Mouse (Mus musculus): ENCODE measurements around the gene Soga1. TPM values are rescaled to one million over a fixed set of nuclear protein-coding genes. Genes with fewer than 3 reads are reported as not detected.

Gene Soga1
- total and polyA plus RNA-seq, 2 experiments from 2014 or later = 1.1 to 21.0 TPM

- Histone ChIP-seq H3K27me3 (ENCODE audit: control insufficient read depth, insufficient read depth, low read length) (no peaks in the 10 kb centered on the region), H3K4me1 (ENCODE audit: control insufficient read depth, insufficient read depth) (no peaks in the 10 kb centered on the region), H3K36me3 (replicated peaks; ENCODE audit: control insufficient read depth, insufficient read depth, low read length) (peaks cover 56% of the 10 kb centered on the region), H3K4me2 (ENCODE audit: low read depth, low read length) (no peak overlapping the region), H3K27ac (ENCODE audit: low read depth) (no peak overlapping the region), H3K9ac (replicated peaks; ENCODE audit: low read depth, low read length) (no peak overlapping the region), H3K9me3 (replicated peaks; ENCODE audit: control insufficient read depth, low read length) (no peaks in the 10 kb centered on the region), H3K4me3 (ENCODE audit: low read depth, low read length) (no peak overlapping the region)
- no peak for TF ChIP-seq EP300 (IDR thresholded peaks at IDR 0.05; ENCODE audit: low read depth)
- TF ChIP-seq CTCF (IDR thresholded peaks at IDR 0.05; ENCODE audit: low read depth) = peak; percentile 72
- WGBS = 56% methylated on average over 6 of the region's 6 CpGs
- no peak for ATAC-seq (ENCODE audit: insufficient read depth, low read depth)
- no peak for DNase-seq (ENCODE audit: low spot score)
Measured at GRCm38 (mm10) chr2:156996576-156996975, 82.5 kb downstream of the Soga1 start.

- peak within 1 kb of the TSS; percentile 75 for H3K9ac ChIP-seq (replicated peaks; ENCODE audit: low read depth, low read length)
- peak within 1 kb of the TSS; percentile 91 for H3K4me2 ChIP-seq (ENCODE audit: low read depth, low read length)
- DNase-seq (ENCODE audit: low spot score) (peak; percentile 98), ATAC-seq (ENCODE audit: insufficient read depth, low read depth) (peak; percentile 97)
- H3K4me1 ChIP-seq (ENCODE audit: control insufficient read depth, insufficient read depth) = peaks cover 14% of the 10 kb centered on the region; the same call in 1 of the 2 replicates
- H3K9me3 ChIP-seq (replicated peaks; ENCODE audit: control insufficient read depth, low read length) = no peaks in the 10 kb centered on the region
- peak within 1 kb of the TSS; percentile 87 for H3K4me3 ChIP-seq (ENCODE audit: low read depth, low read length)
- TF ChIP-seq CTCF (IDR thresholded peaks at IDR 0.05; ENCODE audit: low read depth) (peak; percentile 21), EP300 (IDR thresholded peaks at IDR 0.05; ENCODE audit: low read depth) (no peak)
- under 1% methylated on average over 66 of the region's 66 CpGs for WGBS
- no peaks in the 10 kb centered on the region for H3K27me3 ChIP-seq (ENCODE audit: control insufficient read depth, insufficient read depth, low read length)
- H3K36me3 ChIP-seq (replicated peaks; ENCODE audit: control insufficient read depth, insufficient read depth, low read length) = peaks cover 21% of the 10 kb centered on the region
- peak within 1 kb of the TSS; percentile 44 for H3K27ac ChIP-seq (ENCODE audit: low read depth)
Measured at GRCm38 (mm10) chr2:156991470-156992319, 87.4 kb downstream of the Soga1 start, which contains the start of gene Ndrg3. Ndrg3 (minus strand) TSS chr2:156992056.

GRCm38 (mm10) chr2:156990727-156991431 is 88.2 kb downstream of the Soga1 start:
- ATAC-seq (ENCODE audit: insufficient read depth, low read depth) (no peak), DNase-seq (ENCODE audit: low spot score) (peak; percentile 4)
- H3K36me3 ChIP-seq (replicated peaks; ENCODE audit: control insufficient read depth, insufficient read depth, low read length) = peaks cover 15% of the 10 kb centered on the region
- 7% methylated on average over 16 of the region's 16 CpGs for WGBS
- TF ChIP-seq CTCF (IDR thresholded peaks at IDR 0.05; ENCODE audit: low read depth) (no peak), EP300 (IDR thresholded peaks at IDR 0.05; ENCODE audit: low read depth) (no peak)
- peak overlapping the region; percentile 87 for H3K4me3 ChIP-seq (ENCODE audit: low read depth, low read length)
- H3K9me3 ChIP-seq (replicated peaks; ENCODE audit: control insufficient read depth, low read length) = no peaks in the 10 kb centered on the region
- peak overlapping the region; percentile 44; the same call in 1 of the 2 replicates for H3K27ac ChIP-seq (ENCODE audit: low read depth)
- H3K4me2 ChIP-seq (ENCODE audit: low read depth, low read length) = peak overlapping the region; percentile 91
- H3K4me1 ChIP-seq (ENCODE audit: control insufficient read depth, insufficient read depth) = peaks cover 14% of the 10 kb centered on the region; the same call in 1 of the 2 replicates
- no peaks in the 10 kb centered on the region for H3K27me3 ChIP-seq (ENCODE audit: control insufficient read depth, insufficient read depth, low read length)
- peak overlapping the region; percentile 75 for H3K9ac ChIP-seq (replicated peaks; ENCODE audit: low read depth, low read length)

- peaks cover 23% of the 10 kb centered on the region; the same call in 1 of the 2 replicates for H3K4me1 ChIP-seq (ENCODE audit: control insufficient read depth, insufficient read depth)
Measured at GRCm38 (mm10) chr2:156987316-156987715, 91.7 kb downstream of the Soga1 start.

GRCm38 (mm10) chr2:156982864-156983263 is 96.2 kb downstream of the Soga1 start:
- peak; percentile 36 for DNase-seq (ENCODE audit: low spot score)
- H3K27ac ChIP-seq (ENCODE audit: low read depth) = peak overlapping the region; percentile 80

More at GRCm38 (mm10) chr2:156987316-156987715, 91.7 kb downstream of the Soga1 start:
- no peaks in the 10 kb centered on the region for H3K9me3 ChIP-seq (replicated peaks; ENCODE audit: control insufficient read depth, low read length)
- WGBS = 67% methylated on average over 3 of the region's 3 CpGs
- H3K27me3 ChIP-seq (ENCODE audit: control insufficient read depth, insufficient read depth, low read length) = no peaks in the 10 kb centered on the region
- DNase-seq (ENCODE audit: low spot score) = peak; percentile 4
- H3K4me2 ChIP-seq (ENCODE audit: low read depth, low read length) = no peak overlapping the region
- no peak for TF ChIP-seq CTCF (IDR thresholded peaks at IDR 0.05; ENCODE audit: low read depth)
- TF ChIP-seq EP300 (IDR thresholded peaks at IDR 0.05; ENCODE audit: low read depth) = no peak
- no peaks in the 10 kb centered on the region for H3K36me3 ChIP-seq (replicated peaks; ENCODE audit: control insufficient read depth, insufficient read depth, low read length)
- H3K9ac ChIP-seq (replicated peaks; ENCODE audit: low read depth, low read length) = no peak overlapping the region
- ATAC-seq (ENCODE audit: insufficient read depth, low read depth) = no peak
- H3K27ac ChIP-seq (ENCODE audit: low read depth) = no peak overlapping the region
- H3K4me3 ChIP-seq (ENCODE audit: low read depth, low read length) = no peak overlapping the region

More at GRCm38 (mm10) chr2:156982864-156983263, 96.2 kb downstream of the Soga1 start:
- WGBS = 16% methylated on average over 2 of the region's 2 CpGs
- H3K36me3 ChIP-seq (replicated peaks; ENCODE audit: control insufficient read depth, insufficient read depth, low read length) = no peaks in the 10 kb centered on the region
- no peak for TF ChIP-seq CTCF (IDR thresholded peaks at IDR 0.05; ENCODE audit: low read depth)
- peaks cover 13% of the 10 kb centered on the region; the same call in 1 of the 2 replicates for H3K4me1 ChIP-seq (ENCODE audit: control insufficient read depth, insufficient read depth)
- H3K4me3 ChIP-seq (ENCODE audit: low read depth, low read length) = no peak overlapping the region
- no peak overlapping the region; the same call in 1 of the 2 replicates for H3K4me2 ChIP-seq (ENCODE audit: low read depth, low read length)
- no peaks in the 10 kb centered on the region for H3K27me3 ChIP-seq (ENCODE audit: control insufficient read depth, insufficient read depth, low read length)
- peak; percentile 60; the same call in 1 of the 2 replicates for ATAC-seq (ENCODE audit: insufficient read depth, low read depth)
- H3K9me3 ChIP-seq (replicated peaks; ENCODE audit: control insufficient read depth, low read length) = no peaks in the 10 kb centered on the region
- no peak overlapping the region for H3K9ac ChIP-seq (replicated peaks; ENCODE audit: low read depth, low read length)
